Mouse (Mus musculus): ENCODE measurements at regions not wholly inside any gene's neighbourhood (a gene's known extent, or its start where the extent isn't known, plus 50 kb on each side); places are given as distances from the start of the nearest gene placed in this dataset.

DNA sequence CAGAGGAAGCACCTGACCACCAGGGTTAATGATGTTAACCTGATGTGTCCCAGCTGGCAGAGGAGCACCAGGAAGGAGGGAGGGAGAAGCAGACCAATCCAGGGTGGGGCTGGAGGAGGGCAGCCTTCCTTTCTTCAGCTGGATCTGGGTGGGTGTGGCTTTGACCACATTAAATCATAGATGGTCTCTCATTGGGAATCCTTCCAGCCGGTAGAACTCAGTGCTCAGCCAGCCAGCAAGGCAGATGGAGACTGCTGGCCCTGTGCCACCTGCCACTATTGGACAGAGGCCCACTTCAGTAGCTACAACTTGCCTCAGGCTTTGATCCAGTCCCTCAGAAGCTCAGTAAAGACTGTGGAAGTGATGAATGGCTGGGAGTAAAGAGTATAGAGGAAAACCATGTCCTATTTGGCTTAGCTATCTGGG is 386.1 kb downstream of the Cmpk2 start:
- TF ChIP-seq BHLHE40 (IDR thresholded peaks at IDR 0.05; ENCODE audit: low read depth, low read length) (no peak), ZMIZ1 (IDR thresholded peaks at IDR 0.05; ENCODE audit: low read depth, low read length) (no peak), CTCF (conservative IDR thresholded peaks at IDR 0.05 in 1 of 2, IDR thresholded peaks at IDR 0.05 in 1 of 2; ENCODE audit: low read depth in 2 of 2, low read length in 2 of 2) (no peak), MAZ (IDR thresholded peaks at IDR 0.05; ENCODE audit: low read depth, low read length) (no peak), E2F4 (IDR thresholded peaks at IDR 0.05; ENCODE audit: insufficient replicate concordance, low read depth, low read length) (no peak), ZKSCAN1 (IDR thresholded peaks at IDR 0.05; ENCODE audit: borderline replicate concordance, low read depth, low read length) (no peak)
- dilution Hi-C loops (cut with MboI; ENCODE audit: extremely low pct_ligation_motif_present, extremely low pct_unique_long_range_greater_than_20kb, low sequenced_read_pairs) (no loop called here), in situ Hi-C loops (cut with MboI; ENCODE audit: low pct_ligation_motif_present, low pct_unique_long_range_greater_than_20kb, low sequenced_read_pairs) (no loop called here)
- Histone ChIP-seq H3K4me1 (ENCODE audit: control insufficient read depth in 1 of 2, insufficient read depth in 2 of 2) (no peaks in the 10 kb centered on the region), H3K36me3 (replicated peaks in 1 of 2; ENCODE audit: control insufficient read depth in 1 of 2, insufficient read depth in 1 of 2, low read length in 1 of 2) (no peaks in the 10 kb centered on the region), H3K4me3 (replicated peaks in 1 of 3; ENCODE audit: low read depth in 2 of 3, low read length in 2 of 3, poor library complexity in 1 of 3) (no peak overlapping the region), H3K79me2 (replicated peaks; ENCODE audit: control insufficient read depth, extremely low read depth, insufficient read depth, poor library complexity, severe bottlenecking) (no peaks in the 10 kb centered on the region), H3K9me3 (replicated peaks; ENCODE audit: low read length) (no peaks in the 10 kb centered on the region), H3K27me3 (replicated peaks) (no peaks in the 10 kb centered on the region), H3K9ac (ENCODE audit: insufficient read depth, low read depth) (no peak overlapping the region), H3K4me2 (ENCODE audit: insufficient read depth, low read depth, poor library complexity, severe bottlenecking) (no peak overlapping the region), H3K27ac (ENCODE audit: insufficient read depth, low read depth) (no peak overlapping the region)
- DNase-seq (ENCODE audit: extremely low read depth): no peak

DNA sequence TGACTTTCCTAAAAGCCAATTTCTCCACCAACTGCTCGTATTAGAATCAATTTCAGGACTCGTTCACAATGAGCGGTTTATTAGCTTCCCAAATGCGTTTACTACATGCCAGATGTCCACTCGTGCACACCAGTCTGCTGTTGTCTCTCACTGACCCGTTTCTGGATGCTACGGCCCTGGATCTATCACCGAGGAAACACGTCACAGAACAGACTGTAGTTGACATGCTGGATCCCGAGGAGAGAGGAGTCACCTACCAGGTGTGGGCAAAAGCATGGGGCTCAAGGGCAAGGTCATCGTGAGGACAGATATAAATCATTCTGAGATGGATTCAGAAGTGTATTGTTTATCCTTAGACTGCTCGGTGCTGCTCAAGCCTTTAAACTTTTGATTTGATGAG is 375.9 kb downstream of the Cmpk2 start:
- Histone ChIP-seq H3K27me3 (replicated peaks) (no peaks in the 10 kb centered on the region), H3K9me3 (replicated peaks; ENCODE audit: low read length) (no peaks in the 10 kb centered on the region), H3K4me1 (ENCODE audit: control insufficient read depth in 1 of 2, insufficient read depth in 2 of 2) (no peaks in the 10 kb centered on the region), H3K9ac (ENCODE audit: insufficient read depth, low read depth) (no peak overlapping the region), H3K79me2 (replicated peaks; ENCODE audit: control insufficient read depth, extremely low read depth, insufficient read depth, poor library complexity, severe bottlenecking) (no peaks in the 10 kb centered on the region), H3K4me3 (replicated peaks in 1 of 3; ENCODE audit: low read depth in 2 of 3, low read length in 2 of 3, poor library complexity in 1 of 3) (no peak overlapping the region), H3K4me2 (ENCODE audit: insufficient read depth, low read depth, poor library complexity, severe bottlenecking) (no peak overlapping the region), H3K36me3 (replicated peaks in 1 of 2; ENCODE audit: control insufficient read depth in 1 of 2, insufficient read depth in 1 of 2, low read length in 1 of 2) (no peaks in the 10 kb centered on the region), H3K27ac (ENCODE audit: insufficient read depth, low read depth) (no peak overlapping the region)
- TF ChIP-seq KAT2A (IDR thresholded peaks at IDR 0.05; ENCODE audit: insufficient replicate concordance, low read length) (no peak), TCF12 (IDR thresholded peaks at IDR 0.05; ENCODE audit: low read depth, low read length) (no peak), ZC3H11A (IDR thresholded peaks at IDR 0.05; ENCODE audit: low read depth, low read length) (no peak), BHLHE40 (IDR thresholded peaks at IDR 0.05; ENCODE audit: low read depth, low read length) (no peak), TBP (conservative IDR thresholded peaks at IDR 0.05; ENCODE audit: low read depth, low read length) (no peak), JUND (conservative IDR thresholded peaks at IDR 0.05; ENCODE audit: low read depth, low read length) (no peak), ZKSCAN1 (IDR thresholded peaks at IDR 0.05; ENCODE audit: borderline replicate concordance, low read depth, low read length) (no peak), NRF1 (IDR thresholded peaks at IDR 0.05; ENCODE audit: low read depth, low read length) (no peak), HCFC1 (IDR thresholded peaks at IDR 0.05; ENCODE audit: low read depth, low read length) (no peak)
- dilution Hi-C loops (cut with MboI; ENCODE audit: extremely low pct_ligation_motif_present, extremely low pct_unique_long_range_greater_than_20kb, low sequenced_read_pairs): no loop called here
- DNase-seq (ENCODE audit: extremely low read depth): no peak
- in situ Hi-C loops (cut with MboI; ENCODE audit: low pct_ligation_motif_present, low pct_unique_long_range_greater_than_20kb, low sequenced_read_pairs): no loop called here

DNA sequence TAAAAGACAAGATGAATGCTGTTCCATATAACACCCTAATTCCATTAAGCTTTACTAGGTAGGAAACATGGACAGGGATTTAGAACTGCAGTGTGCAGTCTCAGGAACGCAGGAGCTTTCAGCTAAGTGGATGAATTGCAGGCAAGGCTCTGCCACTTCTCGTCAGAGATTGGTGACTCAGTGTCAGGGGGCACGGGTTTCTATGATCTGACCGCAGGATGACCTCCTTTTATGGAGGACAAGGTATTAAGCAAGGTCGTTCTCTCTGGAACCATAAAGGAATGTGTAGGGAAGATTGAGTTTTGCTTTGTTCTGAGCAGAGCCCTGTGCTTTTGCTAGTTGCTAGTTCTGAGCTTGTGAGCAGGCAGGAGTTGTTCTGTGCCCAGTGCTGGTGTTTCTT is 373.7 kb downstream of the Cmpk2 start:
- TF ChIP-seq BHLHE40 (IDR thresholded peaks at IDR 0.05; ENCODE audit: low read depth, low read length): no peak
- TF ChIP-seq CHD1 (IDR thresholded peaks at IDR 0.05; ENCODE audit: low read depth, low read length): no peak
- TF ChIP-seq MXI1 (IDR thresholded peaks at IDR 0.05; ENCODE audit: low read depth, low read length): no peak
- no peak for TF ChIP-seq E2F4 (IDR thresholded peaks at IDR 0.05; ENCODE audit: insufficient replicate concordance, low read depth, low read length)
- TF ChIP-seq RCOR1 (conservative IDR thresholded peaks at IDR 0.05; ENCODE audit: low read depth, low read length): no peak
- TF ChIP-seq MAZ (IDR thresholded peaks at IDR 0.05; ENCODE audit: low read depth, low read length): no peak
- TF ChIP-seq NELFE (IDR thresholded peaks at IDR 0.05; ENCODE audit: low read depth, low read length): no peak
- no peak for TF ChIP-seq KAT2A (IDR thresholded peaks at IDR 0.05; ENCODE audit: insufficient replicate concordance, low read length)
- Histone ChIP-seq H3K9me3 (replicated peaks; ENCODE audit: low read length) (no peaks in the 10 kb centered on the region), H3K9ac (ENCODE audit: insufficient read depth, low read depth) (no peak overlapping the region), H3K4me1 (ENCODE audit: control insufficient read depth in 1 of 2, insufficient read depth in 2 of 2) (no peaks in the 10 kb centered on the region), H3K4me3 (replicated peaks in 1 of 3; ENCODE audit: low read depth in 2 of 3, low read length in 2 of 3, poor library complexity in 1 of 3) (no peak overlapping the region), H3K36me3 (replicated peaks in 1 of 2; ENCODE audit: control insufficient read depth in 1 of 2, insufficient read depth in 1 of 2, low read length in 1 of 2) (no peaks in the 10 kb centered on the region), H3K79me2 (replicated peaks; ENCODE audit: control insufficient read depth, extremely low read depth, insufficient read depth, poor library complexity, severe bottlenecking) (no peaks in the 10 kb centered on the region), H3K27ac (ENCODE audit: insufficient read depth, low read depth) (no peak overlapping the region), H3K4me2 (ENCODE audit: insufficient read depth, low read depth, poor library complexity, severe bottlenecking) (no peak overlapping the region), H3K27me3 (replicated peaks) (no peaks in the 10 kb centered on the region)
- DNase-seq (ENCODE audit: extremely low read depth): no peak
- in situ Hi-C loops (cut with MboI; ENCODE audit: low pct_ligation_motif_present, low pct_unique_long_range_greater_than_20kb, low sequenced_read_pairs): no loop called here
- dilution Hi-C loops (cut with MboI; ENCODE audit: extremely low pct_ligation_motif_present, extremely low pct_unique_long_range_greater_than_20kb, low sequenced_read_pairs): no loop called here
